Mouse (Mus musculus): ENCODE results near the gene Arl8a.

GRCm38 (mm10) chr1:135181275-135181674 is 34.7 kb downstream of the Arl8a start:
- no peak for TF ChIP-seq POLR2A (IDR thresholded peaks at IDR 0.05; ENCODE audit: borderline replicate concordance, low read depth, low read length)
- no peak for TF ChIP-seq CTCF (IDR thresholded peaks at IDR 0.05; ENCODE audit: low read depth, low read length)

All from bone marrow macrophage, adult 2 months (primary cell).